Mouse (Mus musculus): ENCODE results near the gene Dpf2.

The Dpf2 gene

GRCm38 (mm10) chr19:5937095-5937835 lies 24.5 kb upstream of the Dpf2 start:
- DNase-seq (ENCODE audit: low read depth, low spot score) = no peak

- no peak for DNase-seq (ENCODE audit: low read depth, low spot score)
Observed at GRCm38 (mm10) chr19:5935691-5936090, 22.9 kb upstream of the Dpf2 start.

- DNase-seq (ENCODE audit: low read depth, low spot score) = no peak
Observed at GRCm38 (mm10) chr19:5935266-5935665, 22.5 kb upstream of the Dpf2 start.

GRCm38 (mm10) chr19:5929634-5930596 lies 17.1 kb upstream of the Dpf2 start:
- no peak for DNase-seq (ENCODE audit: low read depth, low spot score)

GRCm38 (mm10) chr19:5928546-5928945 lies 15.7 kb upstream of the Dpf2 start:
- no peak for DNase-seq (ENCODE audit: low read depth, low spot score)

- no peak for DNase-seq (ENCODE audit: low read depth, low spot score)
Observed at GRCm38 (mm10) chr19:5928104-5928503, 15.3 kb upstream of the Dpf2 start.

GRCm38 (mm10) chr19:5927532-5927931 lies 14.7 kb upstream of the Dpf2 start:
- no peak for DNase-seq (ENCODE audit: low read depth, low spot score)

- no peak for DNase-seq (ENCODE audit: low read depth, low spot score)
Observed at GRCm38 (mm10) chr19:5927026-5927425, 14.2 kb upstream of the Dpf2 start.

- DNase-seq (ENCODE audit: low read depth, low spot score) = no peak
Observed at GRCm38 (mm10) chr19:5925311-5925855, 12.6 kb upstream of the Dpf2 start.

GRCm38 (mm10) chr19:5924713-5925093 lies 11.9 kb upstream of the Dpf2 start, which contains the start of gene Cdc42ep2:
Gene Cdc42ep2, minus strand, starts transcription at chr19:5924816.
- peak; percentile 91 for DNase-seq (ENCODE audit: low read depth, low spot score)

- peak; percentile 88 for DNase-seq (ENCODE audit: low read depth, low spot score)
Observed at GRCm38 (mm10) chr19:5923990-5924712, 11.3 kb upstream of the Dpf2 start.

GRCm38 (mm10) chr19:5922963-5923362 lies 10.2 kb upstream of the Dpf2 start:
- no peak for DNase-seq (ENCODE audit: low read depth, low spot score)

- no peak for DNase-seq (ENCODE audit: low read depth, low spot score)
Observed at GRCm38 (mm10) chr19:5922119-5922942, 9.5 kb upstream of the Dpf2 start.

- DNase-seq (ENCODE audit: low read depth, low spot score) = no peak
Observed at GRCm38 (mm10) chr19:5921715-5922114, 8.9 kb upstream of the Dpf2 start.

GRCm38 (mm10) chr19:5912103-5913006 lies 455 bp downstream of the Dpf2 start:
- peak; percentile 100 for DNase-seq (ENCODE audit: low read depth, low spot score)

- no peak for DNase-seq (ENCODE audit: low read depth, low spot score)
Observed at GRCm38 (mm10) chr19:5911430-5912102, 1.2 kb downstream of the Dpf2 start.

- no peak for DNase-seq (ENCODE audit: low read depth, low spot score)
Observed at GRCm38 (mm10) chr19:5910221-5910620, 2.6 kb downstream of the Dpf2 start.

- DNase-seq (ENCODE audit: low read depth, low spot score) = no peak
Observed at GRCm38 (mm10) chr19:5907275-5907674, 5.5 kb downstream of the Dpf2 start.

Data from forelimb bud, embryonic 11.5 days (tissue).